Mouse (Mus musculus) CH12.LX (cell line): ENCODE measurements around the gene Rpia. TPM values are rescaled to one million over a fixed set of nuclear protein-coding genes. Genes with fewer than 3 reads are reported as not detected.
A peak's percentile ranks its signal among the peaks of the same experiment; 100 is the strongest.

ENCODE experiments used
- DNase-seq: peaks from one replicate; pipeline ENCODE4 v3.0.0-alpha.2; 2013; ENCODE audit errors: extremely low read depth
- H3K27ac ChIP-seq: 2 replicates; pipeline ENCODE4 v1.5.1; 2012; ENCODE audit warnings: low read depth, mild to moderate bottlenecking, control low read depth, moderate library complexity; ENCODE audit not compliant: insufficient read depth
- H3K27me3 ChIP-seq: replicated peaks from 2 replicates; pipeline ENCODE3; 2012; ENCODE audit warnings: inconsistent platforms
- H3K36me3 ChIP-seq, 2 experiments: replicated peaks in 1 of 2; 2 replicates each; pipeline versions ENCODE3 to v1.6.1; 2012; ENCODE audit warnings: inconsistent platforms in 1 of 2, low read length in 1 of 2, mild to moderate bottlenecking in 1 of 2, mixed read lengths in 1 of 2, moderate library complexity in 1 of 2; ENCODE audit not compliant: control insufficient read depth in 1 of 2, insufficient read depth in 1 of 2
- H3K4me1 ChIP-seq, 2 experiments: 2 replicates each; pipeline ENCODE4 v1.6.1; 2012; ENCODE audit warnings: inconsistent platforms in 1 of 2, moderate library complexity in 1 of 2; ENCODE audit not compliant: insufficient read depth in 2 of 2, control insufficient read depth in 1 of 2
- H3K4me2 ChIP-seq: 2 replicates; pipeline ENCODE4 v1.6.1; 2012; ENCODE audit warnings: low read depth, mild to moderate bottlenecking, control low read depth; ENCODE audit not compliant: poor library complexity, insufficient read depth, severe bottlenecking
- H3K4me3 ChIP-seq, 3 experiments: fragments of 150-350 bp in 1 of 3; sonication (generic) in 1 of 3; replicated peaks in 1 of 3; 2 replicates each; pipeline versions ENCODE3 to v1.5.1; 2011 to 2012; ENCODE audit warnings: low read depth in 2 of 3, low read length in 2 of 3, mild to moderate bottlenecking in 2 of 3, moderate library complexity in 2 of 3, control low read depth in 1 of 3, improper control_type of control experiment in 1 of 3, inconsistent platforms in 1 of 3, mixed read lengths in 1 of 3; ENCODE audit not compliant: poor library complexity in 1 of 3
- H3K79me2 ChIP-seq: replicated peaks from 2 replicates; pipeline ENCODE4 v1.6.1; 2012; ENCODE audit warnings: mild to moderate bottlenecking, moderate library complexity; ENCODE audit not compliant: control insufficient read depth, poor library complexity, insufficient read depth, severe bottlenecking; ENCODE audit errors: extremely low read depth
- H3K9ac ChIP-seq: 2 replicates; pipeline ENCODE4 v1.6.1; 2012; ENCODE audit warnings: low read depth, mild to moderate bottlenecking, control low read depth, moderate library complexity; ENCODE audit not compliant: insufficient read depth
- H3K9me3 ChIP-seq: replicated peaks from 2 replicates; pipeline ENCODE3; 2012; ENCODE audit warnings: low read length, inconsistent platforms, mixed read lengths
- BHLHE40 ChIP-seq: IDR thresholded peaks from 2 replicates; pipeline ENCODE4 v1.6.1; 2011; ENCODE audit warnings: mild to moderate bottlenecking, low read depth, low read length, improper control_type of control experiment
- CHD1 ChIP-seq: IDR thresholded peaks from 2 replicates; pipeline ENCODE4 v1.6.1; 2012; ENCODE audit warnings: low read depth, low read length, improper control_type of control experiment, inconsistent platforms
- CHD2 ChIP-seq: IDR thresholded peaks from 2 replicates; pipeline ENCODE4 v1.6.1; 2011; ENCODE audit warnings: low read length, improper control_type of control experiment
- CTCF ChIP-seq, 2 experiments: IDR thresholded peaks in 1 of 2; conservative IDR thresholded peaks in 1 of 2; 2 replicates each; pipeline ENCODE4 v1.5.1; 2011 to 2012; ENCODE audit warnings: low read depth in 2 of 2, low read length in 2 of 2, improper control_type of control experiment in 1 of 2, inconsistent platforms in 1 of 2, mild to moderate bottlenecking in 1 of 2, moderate library complexity in 1 of 2
- GABPA ChIP-seq: IDR thresholded peaks from 2 replicates; pipeline ENCODE4 v1.6.1; 2012; ENCODE audit warnings: low read depth, low read length, improper control_type of control experiment, inconsistent platforms; ENCODE audit not compliant: insufficient replicate concordance
- JUN ChIP-seq: IDR thresholded peaks from 2 replicates; pipeline ENCODE4 v1.6.1; 2011; ENCODE audit warnings: low read depth, mild to moderate bottlenecking, low read length, improper control_type of control experiment, moderate library complexity; ENCODE audit not compliant: insufficient read depth
- JUND ChIP-seq: conservative IDR thresholded peaks from 2 replicates; pipeline ENCODE4 v1.6.1; 2011; ENCODE audit warnings: low read depth, low read length, improper control_type of control experiment
- MAFK ChIP-seq: IDR thresholded peaks from 2 replicates; pipeline ENCODE4 v1.6.1; 2011; ENCODE audit warnings: low read length, improper control_type of control experiment; ENCODE audit not compliant: insufficient replicate concordance
- MAX ChIP-seq: IDR thresholded peaks from 2 replicates; pipeline ENCODE4 v1.6.1; 2011; ENCODE audit warnings: low read length, improper control_type of control experiment
- MAZ ChIP-seq: IDR thresholded peaks from 2 replicates; pipeline ENCODE4 v1.6.1; 2012; ENCODE audit warnings: low read depth, mild to moderate bottlenecking, inconsistent platforms, low read length, improper control_type of control experiment, moderate library complexity
- MXI1 ChIP-seq: IDR thresholded peaks from 2 replicates; pipeline ENCODE4 v1.6.1; 2011; ENCODE audit warnings: mild to moderate bottlenecking, low read depth, low read length, improper control_type of control experiment
- NELFE ChIP-seq: IDR thresholded peaks from 2 replicates; pipeline ENCODE4 v1.6.1; 2011; ENCODE audit warnings: low read depth, low read length, improper control_type of control experiment
- RAD21 ChIP-seq: IDR thresholded peaks from 2 replicates; pipeline ENCODE4 v1.6.1; 2011; ENCODE audit warnings: low read depth, mild to moderate bottlenecking, low read length, improper control_type of control experiment, moderate library complexity
- SIN3A ChIP-seq: IDR thresholded peaks from 2 replicates; pipeline ENCODE4 v1.6.1; 2012; ENCODE audit warnings: low read length, improper control_type of control experiment, inconsistent platforms
- SMC3 ChIP-seq: IDR thresholded peaks from 2 replicates; pipeline ENCODE4 v1.6.1; 2011; ENCODE audit warnings: low read depth, low read length, improper control_type of control experiment
- ZC3H11A ChIP-seq: IDR thresholded peaks from 2 replicates; pipeline ENCODE4 v1.6.1; 2012; ENCODE audit warnings: low read depth, mild to moderate bottlenecking, inconsistent platforms, low read length, improper control_type of control experiment
- ZNF384 ChIP-seq: IDR thresholded peaks from 2 replicates; pipeline ENCODE4 v1.6.1; 2012; ENCODE audit warnings: low read depth, low read length, improper control_type of control experiment, inconsistent platforms
- dilution Hi-C: fragments of 300-500 bp; cut with MboI; formaldehyde crosslinking; loops from 2 replicates; pipeline ENCODE4 v1.14.3; 2020; ENCODE audit warnings: low sequenced_read_pairs; ENCODE audit not compliant: extremely low pct_unique_long_range_greater_than_20kb, extremely low pct_ligation_motif_present
- in situ Hi-C: fragments of 300-500 bp; cut with MboI; formaldehyde crosslinking; loops from 3 replicates; pipeline ENCODE4 v1.14.3; 2019; ENCODE audit warnings: low sequenced_read_pairs, low pct_ligation_motif_present, low pct_unique_long_range_greater_than_20kb, mixed read lengths
- polyA plus RNA-seq: library from polyadenylated mRNA; unstranded; fragments of >175 nt; gene quantifications from 2 replicates; pipeline ENCODE4 v1.2.1, GENCODE M21; 2012; ENCODE audit warnings: low read depth; ENCODE audit not compliant: insufficient read length
- total RNA-seq, 2 experiments: library from RNA; depleted of rRNA; stranded (reverse); fragments of 300-350 nt in 1 of 2; fragments of >200 nt in 1 of 2; gene quantifications; 2 replicates each; pipeline ENCODE4 v1.2.3; 2012 to 2014

Rpia gene
- total and polyA plus RNA-seq, 3 experiments: 55.7 to 65.1 (median 57.8) TPM

DNA sequence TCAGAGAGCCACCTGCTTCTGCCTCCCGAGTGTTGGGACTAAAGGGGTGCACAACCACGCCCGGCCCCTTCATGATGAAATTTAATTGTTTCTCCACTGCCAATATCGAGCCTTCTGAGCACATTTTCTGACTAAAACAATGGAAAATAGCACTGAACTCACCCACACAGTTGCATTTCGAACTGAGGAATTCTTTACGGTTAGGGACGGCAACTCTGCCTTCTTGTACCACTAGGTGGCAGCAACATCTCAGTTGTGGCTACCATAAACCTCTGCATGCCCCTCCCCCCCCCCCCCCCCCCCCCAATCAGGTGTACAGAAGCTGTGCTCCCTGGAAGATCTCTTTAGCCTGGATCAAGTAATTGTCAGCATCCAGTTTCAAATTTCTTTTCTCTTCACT, 13.2 kb upstream of the Rpia start:
- H3K4me2 ChIP-seq: peak overlapping the region; percentile 88
- no peaks in the 10 kb centered on the region for H3K9me3 ChIP-seq
- TF ChIP-seq MAZ (peak; percentile 50; the same call in 1 of the 2 replicates), ZC3H11A (peak; percentile 18; the same call in 1 of the 2 replicates), ZNF384 (no peak), MXI1 (peak; percentile 26; the same call in 1 of the 2 replicates), NELFE (no peak), GABPA (no peak), MAX (0 out of 2 replicates have a peak, but pooled peaks have one; percentile 17), SMC3 (peak; percentile 61), MAFK (no peak), CTCF (conservative IDR thresholded peaks at IDR 0.05 in 1 of 2, IDR thresholded peaks at IDR 0.05 in 1 of 2; ENCODE audit: low read depth in 2 of 2, low read length in 2 of 2) (peak; percentile 39 to 77; a peak in 3 of 4 replicates), JUN (no peak), BHLHE40 (0 out of 2 replicates have a peak, but pooled peaks have one; percentile 12), CHD2 (0 out of 2 replicates have a peak, but pooled peaks have one; percentile 52), RAD21 (peak; percentile 62), CHD1 (peak; percentile 31; the same call in 1 of the 2 replicates), SIN3A (no peak; the same call in 1 of the 2 replicates)
- H3K27ac ChIP-seq: no peak overlapping the region
- H3K9ac ChIP-seq: peak overlapping the region; percentile 15
- H3K27me3 ChIP-seq: peaks cover 3% of the 10 kb centered on the region
- DNase-seq: peak; percentile 82
- no peaks in the 10 kb centered on the region for H3K79me2 ChIP-seq
- dilution Hi-C loops (no loop called here), in situ Hi-C loops (loop anchor here (25.0 kb wide), 1 partner anchor 332 kb away; the partner anchor contains the start of gene Thnsl2)
- peaks cover 3 to 17% of the 10 kb centered on the region in 2 experiments for H3K4me1 ChIP-seq
- peak overlapping the region; percentile 17 to 22 (median 19) for H3K4me3 ChIP-seq
- H3K36me3 ChIP-seq: no peaks in the 10 kb centered on the region

DNA sequence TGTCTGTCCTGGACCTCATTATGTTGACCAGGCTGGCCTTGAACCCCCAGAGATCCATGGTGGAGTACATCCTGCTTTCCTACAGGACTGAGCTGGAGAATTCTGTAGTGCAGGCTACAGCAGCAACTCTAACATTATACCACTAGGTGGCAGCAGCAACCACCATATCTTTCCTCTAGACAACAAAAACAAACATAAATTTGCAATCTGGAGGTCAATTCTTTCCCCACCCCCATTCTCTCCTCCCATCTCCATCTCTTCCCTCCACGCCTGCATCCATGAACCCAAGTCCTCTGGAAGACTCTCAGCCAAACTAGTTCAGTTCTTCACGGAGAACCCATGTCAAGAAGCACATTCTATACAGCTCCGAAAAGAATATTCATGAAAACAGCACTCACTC, 12.6 kb upstream of the Rpia start:
- peak overlapping the region; percentile 88; the same call in 1 of the 2 replicates for H3K4me2 ChIP-seq
- H3K27me3 ChIP-seq: peaks cover 3% of the 10 kb centered on the region
- dilution Hi-C loops: no loop called here
- H3K9me3 ChIP-seq: no peaks in the 10 kb centered on the region
- in situ Hi-C loops: loop anchor here (25.0 kb wide), 1 partner anchor 333 kb away; the partner anchor contains the start of gene Thnsl2
- no peak for DNase-seq
- peak; percentile 60 to 82 for TF ChIP-seq CTCF (conservative IDR thresholded peaks at IDR 0.05 in 1 of 2, IDR thresholded peaks at IDR 0.05 in 1 of 2; ENCODE audit: low read depth in 2 of 2, low read length in 2 of 2)
- TF ChIP-seq ZNF384: no peak
- 0 out of 2 replicates have a peak, but pooled peaks have one; percentile 19 for TF ChIP-seq JUND
- no peak for TF ChIP-seq MAFK
- TF ChIP-seq SMC3: peak; percentile 55
- TF ChIP-seq RAD21: peak; percentile 76
- peak overlapping the region in 1 of 3 experiments; percentile 17 for H3K4me3 ChIP-seq
- H3K9ac ChIP-seq: no peak overlapping the region
- peaks cover 3 to 17% of the 10 kb centered on the region in 2 experiments for H3K4me1 ChIP-seq
- no peaks in the 10 kb centered on the region for H3K36me3 ChIP-seq
- no peak overlapping the region for H3K27ac ChIP-seq
- H3K79me2 ChIP-seq: no peaks in the 10 kb centered on the region
